Mouse (Mus musculus): Measurements from ENCODE around the gene Galm.
"Not testable (repeated sequence)": the region's sequence is repeated elsewhere in the genome, so short reads cannot be mapped to it uniquely, and the experiment has no call there.

Gene Galm

DNA sequence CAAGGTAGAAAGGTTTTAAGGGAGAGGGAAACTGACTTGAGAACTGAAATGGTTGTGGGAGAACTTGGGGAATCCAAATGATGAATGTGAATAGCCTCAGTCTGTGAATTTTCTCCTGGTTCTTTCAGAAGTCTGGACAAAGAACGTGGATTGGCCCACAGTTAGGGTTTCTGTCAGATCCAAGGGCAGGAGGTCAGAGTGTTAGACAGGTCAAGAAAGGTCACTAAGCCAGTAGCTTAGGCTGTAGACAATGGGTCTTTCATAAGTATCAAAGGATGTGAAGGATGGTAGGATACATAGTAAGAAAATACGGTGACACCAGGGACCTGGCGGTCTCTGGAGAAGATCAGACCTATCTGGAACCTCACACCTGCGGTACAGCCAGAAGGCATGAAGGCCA lies 40.2 kb downstream of the Galm start:
- no peak for DNase-seq

DNA sequence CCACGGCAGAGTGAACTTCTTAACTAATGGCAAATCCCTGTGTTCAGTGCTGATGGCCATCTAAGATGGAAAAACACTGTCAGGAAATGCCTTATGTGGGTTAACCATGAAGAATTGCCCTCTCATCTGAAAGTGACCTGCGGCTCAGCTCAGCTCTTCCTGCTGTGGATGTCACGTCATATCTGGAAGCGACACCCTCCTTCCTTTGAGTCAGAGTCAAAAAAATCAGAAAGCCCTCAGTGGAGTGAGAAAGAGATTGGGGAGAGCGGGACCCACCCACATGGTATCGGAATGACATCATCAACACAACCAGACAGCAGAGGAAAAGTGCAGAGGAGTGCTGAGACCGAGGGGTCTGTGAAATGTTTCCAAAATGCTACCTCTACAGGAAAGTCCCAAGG lies 40.6 kb downstream of the Galm start:
- DNase-seq, result peak; percentile 49

DNA sequence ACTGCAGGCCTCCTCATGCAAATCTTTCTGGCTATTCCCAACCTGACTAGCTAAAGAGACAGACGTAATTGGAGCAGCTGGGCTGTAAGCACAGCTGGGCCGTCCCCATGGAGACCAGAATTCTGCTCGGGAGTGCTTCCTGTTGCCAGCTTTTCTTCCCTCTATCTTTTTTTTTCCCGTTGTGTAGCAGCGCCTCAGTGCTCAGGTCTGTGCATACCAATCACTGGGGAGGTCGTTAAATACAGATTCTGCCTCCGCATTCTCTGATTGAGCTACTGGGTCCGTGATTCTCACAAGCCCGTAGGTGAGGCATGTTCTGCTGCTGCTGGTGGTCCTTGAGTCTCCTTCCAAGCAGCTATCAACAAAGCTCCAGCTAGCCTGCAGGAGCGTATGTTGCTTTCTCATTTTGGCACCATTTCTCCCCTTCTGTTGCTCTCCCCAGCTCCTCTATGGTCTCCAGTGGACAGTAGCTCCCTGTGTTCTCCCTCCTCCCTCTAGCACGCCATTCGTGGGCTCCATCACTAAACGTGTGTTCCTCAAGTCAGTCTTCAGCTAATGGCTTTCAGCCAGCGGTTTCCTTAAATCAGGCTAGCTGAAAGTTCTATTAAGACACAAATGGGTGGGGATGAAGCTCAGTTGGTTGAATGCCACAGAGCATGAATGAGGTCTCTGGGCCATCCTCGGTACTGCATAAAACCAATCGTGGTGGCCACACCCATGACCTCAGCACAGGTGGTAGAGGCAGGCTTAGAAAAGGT lies 41.3 kb downstream of the Galm start:
- peak; percentile 70 for DNase-seq

DNA sequence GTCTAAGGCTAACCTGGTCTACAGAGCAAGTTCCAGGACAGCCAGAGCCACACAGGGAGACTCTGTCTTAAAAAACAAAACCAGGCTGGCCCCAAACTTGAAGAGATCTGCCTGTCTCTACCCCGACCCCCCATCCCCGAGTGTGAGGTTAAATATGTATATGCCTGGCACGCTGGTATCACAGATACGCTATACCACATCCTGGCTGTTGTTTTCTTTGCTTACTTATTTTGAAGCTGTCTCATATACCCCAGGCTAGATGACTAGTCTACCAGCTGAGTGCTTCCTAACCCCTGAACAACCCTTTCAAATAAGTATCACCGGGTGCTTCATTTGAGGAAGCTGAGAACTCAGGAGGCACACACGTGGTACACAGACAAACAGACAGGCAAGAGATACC lies 42.5 kb downstream of the Galm start:
- no peak for DNase-seq

DNA sequence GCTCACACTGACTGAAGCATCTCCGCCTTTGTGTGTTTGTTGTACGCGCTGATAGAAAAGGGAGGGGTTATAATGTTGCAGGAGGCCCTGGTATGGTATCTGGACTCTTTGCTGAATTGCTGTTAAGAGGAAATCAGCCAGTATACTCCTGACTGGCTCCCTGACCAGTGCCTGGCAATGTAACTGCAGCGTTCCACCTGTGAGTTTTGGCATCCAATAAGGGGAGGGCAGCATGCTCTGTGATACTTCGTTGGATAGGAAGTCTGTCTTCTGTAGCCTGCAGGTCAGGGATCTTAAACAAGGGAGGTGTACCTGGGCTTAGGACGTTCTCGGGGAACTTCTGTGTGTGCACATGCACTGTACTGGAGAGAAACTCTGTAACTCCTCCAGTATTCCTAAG lies 43.7 kb downstream of the Galm start:
- no peak for DNase-seq

DNA sequence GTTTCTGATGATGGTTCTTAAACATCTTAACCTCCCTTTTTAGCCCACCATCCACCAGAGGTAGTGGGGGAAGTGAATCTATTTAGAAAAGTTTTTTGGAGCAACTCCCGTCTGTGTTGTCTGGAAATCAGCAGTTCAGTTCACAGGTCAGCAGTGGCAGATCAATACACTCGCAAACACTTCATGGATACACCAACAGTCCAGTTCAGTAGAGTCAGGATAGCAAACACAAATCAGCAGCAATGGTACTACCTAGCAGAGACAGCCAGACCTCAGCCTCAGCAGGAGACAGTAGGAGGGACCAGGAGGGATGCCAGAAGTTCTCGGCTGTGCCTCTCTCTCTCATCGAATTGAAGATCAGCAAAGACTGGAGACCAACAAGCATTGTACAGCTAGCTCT lies 44.7 kb downstream of the Galm start:
- no peak for DNase-seq

DNA sequence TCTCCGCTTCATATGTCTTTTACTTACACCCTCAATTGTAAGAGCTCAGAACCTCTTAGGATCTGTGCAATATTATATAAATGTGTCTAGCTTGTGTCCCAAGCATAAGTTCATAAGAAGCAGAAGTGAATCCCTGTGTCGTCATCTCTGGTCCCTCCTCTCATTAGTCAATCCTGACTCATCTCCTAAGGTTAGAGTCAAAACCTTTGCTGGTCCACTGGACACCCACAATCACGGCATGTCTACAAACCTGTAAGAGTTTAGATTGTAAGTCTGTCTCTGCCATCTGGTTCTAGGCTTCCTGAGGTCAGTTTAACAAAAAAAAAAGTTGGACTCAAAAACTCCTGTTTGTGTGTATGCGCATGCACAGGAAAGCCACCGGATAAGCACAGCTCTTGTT lies 45.5 kb downstream of the Galm start:
- no peak for DNase-seq

DNA sequence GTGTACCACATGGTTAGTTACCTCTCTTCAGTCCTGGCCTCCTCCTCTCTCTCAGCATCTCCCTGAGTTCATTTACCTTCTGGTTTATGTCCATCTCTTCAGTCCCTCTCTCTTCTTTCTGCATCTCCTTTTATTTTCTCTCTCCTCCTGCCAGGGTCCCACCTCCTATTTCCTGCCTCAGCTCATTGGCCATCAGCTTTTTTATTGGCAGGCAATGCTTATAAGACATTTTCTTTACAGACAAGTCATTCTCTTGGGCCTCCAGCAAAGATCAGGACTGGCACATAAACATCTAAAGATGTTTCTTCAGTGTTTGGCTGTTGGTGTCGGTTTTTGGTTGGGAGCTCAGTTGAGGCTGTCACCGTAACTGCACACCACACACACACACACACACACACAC lies 46.4 kb downstream of the Galm start:
- DNase-seq, result no peak

DNA sequence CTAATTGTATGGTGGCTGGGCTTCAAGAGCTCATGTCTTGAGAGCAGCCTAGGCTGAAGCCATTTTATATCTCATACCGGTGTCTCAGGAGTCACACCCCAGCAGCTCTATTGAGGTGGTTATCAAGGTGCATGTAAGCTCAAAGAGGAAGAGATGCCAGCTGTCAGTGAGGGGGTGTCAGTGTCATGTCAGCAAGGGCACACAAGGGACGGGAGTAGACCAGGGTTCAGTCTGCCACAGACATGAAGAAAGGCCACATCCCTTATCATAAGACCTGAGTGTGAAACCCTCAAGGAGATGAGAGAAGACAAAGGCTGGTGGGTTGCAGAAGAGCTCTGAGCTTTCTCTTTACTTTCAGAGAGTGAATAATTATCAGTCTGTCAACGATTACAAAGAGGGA lies 46.9 kb downstream of the Galm start:
- DNase-seq, result no peak

DNA sequence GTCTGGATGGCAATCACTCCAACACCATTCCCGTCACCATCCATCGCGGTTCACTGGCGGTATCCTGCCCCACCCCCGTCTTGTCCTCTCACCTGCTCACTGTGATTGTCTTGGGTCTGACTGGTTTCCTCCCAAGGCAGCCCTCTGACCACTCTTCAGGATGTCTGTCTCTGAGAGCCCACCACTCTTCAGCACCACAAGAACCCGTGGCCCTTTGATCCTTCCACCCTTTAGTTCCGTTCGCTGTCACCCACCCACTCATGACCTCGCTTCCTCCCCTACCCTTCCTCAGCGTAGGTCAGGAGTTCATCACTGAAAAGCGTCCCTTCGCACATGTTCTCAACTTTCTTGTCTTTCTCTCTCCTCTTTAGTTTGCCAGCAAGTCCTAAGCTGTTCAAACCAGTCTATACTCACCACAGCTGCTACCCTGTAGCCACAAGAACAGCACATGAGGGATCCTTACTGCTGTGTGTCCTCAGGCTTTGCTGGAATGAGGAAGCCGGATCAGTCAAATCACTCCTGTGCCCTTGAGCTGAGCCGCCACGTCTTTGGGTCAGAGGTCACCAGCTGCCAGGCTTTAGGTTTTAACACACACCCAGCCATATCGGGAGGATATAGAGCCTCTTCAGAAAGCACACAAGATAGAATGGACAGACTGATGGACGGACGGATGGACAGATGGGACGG lies 47.6 kb downstream of the Galm start:
- peak; percentile 31 for DNase-seq

DNA sequence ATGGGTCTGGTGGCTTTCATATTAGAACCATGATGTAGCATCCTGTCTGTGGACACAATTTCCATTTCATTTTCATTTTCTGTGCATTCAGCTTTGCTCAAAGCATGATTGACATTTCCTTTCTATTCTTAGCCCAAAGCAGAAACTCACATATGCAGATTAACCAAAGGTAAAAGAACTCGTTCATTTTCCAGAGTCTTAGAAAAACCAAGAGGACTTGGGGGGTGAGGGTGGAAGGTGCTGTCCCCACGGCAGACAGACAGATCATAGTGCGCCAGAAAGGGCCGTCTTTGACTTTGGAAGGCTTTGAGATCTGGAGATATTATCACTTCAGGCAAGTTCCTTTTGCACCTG lies 48.1 kb downstream of the Galm start:
- no peak for DNase-seq

DNA sequence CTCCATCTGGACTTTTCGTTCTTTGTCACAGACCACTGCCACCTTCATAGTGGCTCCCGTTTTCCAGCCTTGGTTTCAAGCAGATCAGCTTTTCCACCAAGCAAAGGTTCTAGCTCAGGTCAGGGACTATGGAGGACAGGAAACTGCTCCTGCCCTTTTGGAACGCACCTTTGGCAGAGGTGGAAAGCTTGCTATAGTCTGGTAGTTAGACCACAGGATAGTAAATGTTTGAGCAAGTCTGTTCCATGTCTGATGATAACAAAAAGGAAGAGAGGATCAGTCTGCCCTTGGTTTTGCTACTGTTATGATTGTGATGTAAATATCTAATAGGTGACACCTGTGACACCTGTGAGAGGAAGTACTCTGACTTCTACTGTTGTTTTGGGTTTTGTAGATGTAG lies 48.7 kb downstream of the Galm start:
- no peak for DNase-seq

DNA sequence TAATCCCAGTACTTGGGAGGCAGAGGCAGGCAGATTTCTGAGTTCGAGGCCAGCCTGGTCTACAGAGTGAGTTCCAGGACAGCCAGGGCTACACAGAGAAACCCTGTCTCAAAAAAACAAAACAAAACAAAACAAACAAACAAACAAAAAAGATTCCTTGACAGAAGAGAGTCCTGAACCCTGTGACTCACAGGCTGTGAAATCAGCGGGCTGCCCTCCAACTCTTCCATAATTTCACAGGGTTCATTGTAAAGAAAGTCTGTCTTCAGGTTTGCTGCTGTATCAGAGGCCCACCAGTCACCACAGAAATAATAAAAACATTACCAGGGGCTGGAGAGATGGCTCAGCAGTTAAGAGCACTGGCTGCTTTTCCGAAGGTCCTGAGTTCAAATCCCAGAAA lies 51.6 kb downstream of the Galm start:
- DNase-seq, result not testable (repeated sequence)

DNA sequence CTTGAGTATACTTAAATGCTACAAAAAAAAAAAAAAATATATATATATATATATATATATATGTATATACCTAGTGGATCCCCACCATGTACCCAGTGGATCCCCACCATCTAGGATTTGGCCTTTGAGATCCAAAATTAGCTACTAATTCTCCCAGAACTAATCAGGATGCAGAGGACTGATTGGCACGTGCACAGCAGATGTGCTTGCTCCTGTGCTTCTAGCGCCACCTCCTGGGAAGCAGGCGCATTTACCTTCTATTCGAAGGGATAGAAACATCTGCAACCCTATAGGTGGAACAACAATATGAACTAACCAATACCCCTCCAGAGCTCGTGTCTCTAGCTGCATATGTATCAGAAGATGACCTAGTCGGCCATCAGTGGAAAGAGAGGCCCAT lies 52.7 kb downstream of the Galm start:
- peak; percentile 88 for DNase-seq

DNA sequence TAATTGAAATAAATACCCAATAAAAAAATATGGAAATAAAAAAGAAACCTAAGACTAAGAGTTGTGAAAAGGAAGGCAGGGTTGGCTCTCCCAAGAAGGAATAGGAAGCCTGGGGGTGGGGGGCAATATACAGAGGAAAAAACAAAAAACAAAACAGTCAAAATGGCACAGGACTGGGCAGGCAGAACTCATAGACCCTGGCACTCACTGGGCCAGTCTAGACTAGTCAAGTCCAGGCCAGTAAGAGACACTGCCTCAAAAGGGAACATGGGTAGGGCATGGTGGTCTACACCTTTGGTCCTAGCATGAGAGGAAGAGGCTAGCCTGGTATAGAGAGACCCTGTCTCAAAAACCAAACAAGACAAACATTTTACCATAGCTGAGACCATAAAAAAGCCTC lies 53.2 kb downstream of the Galm start:
- DNase-seq, result no peak

DNA sequence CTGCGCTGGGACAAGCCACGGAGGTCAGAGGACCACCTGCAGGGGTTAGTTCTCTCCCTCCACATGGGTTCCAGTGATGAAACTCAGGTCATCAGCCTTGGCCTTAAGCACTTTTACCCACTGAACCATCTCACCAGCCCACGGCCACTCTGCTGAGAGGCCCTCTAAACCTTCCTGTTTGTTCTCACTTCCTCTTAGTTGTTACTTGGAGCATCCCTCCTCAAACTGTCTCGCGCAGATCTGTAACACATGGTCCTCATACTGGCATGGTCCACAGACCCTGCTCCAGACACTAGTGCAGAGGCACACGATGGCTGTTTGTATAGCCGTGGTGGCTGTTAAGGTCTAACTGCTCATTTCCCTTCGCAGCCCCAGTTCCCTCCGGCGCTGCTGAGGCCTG lies 56.3 kb downstream of the Galm start:
- no peak for DNase-seq

DNA sequence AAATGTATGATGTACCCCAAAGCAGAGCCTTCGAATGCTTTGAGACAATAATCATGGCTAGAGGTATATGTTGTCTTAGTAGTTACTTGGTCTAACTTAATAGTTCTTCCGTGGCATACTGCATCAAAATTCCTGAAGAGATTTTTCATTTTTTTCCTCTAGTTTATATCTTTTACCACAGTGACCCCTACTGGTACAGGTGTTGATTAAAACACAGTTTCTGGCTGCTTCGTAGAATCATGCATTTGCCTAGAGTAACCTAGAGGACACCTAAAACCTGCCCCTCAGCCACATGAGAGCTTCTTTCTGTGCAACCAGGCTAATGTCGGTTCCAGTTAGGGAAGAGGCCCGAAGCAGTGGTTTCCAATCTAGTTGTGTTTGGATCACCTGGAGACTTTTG lies 65.8 kb downstream of the Galm start:
- no peak for DNase-seq

DNA sequence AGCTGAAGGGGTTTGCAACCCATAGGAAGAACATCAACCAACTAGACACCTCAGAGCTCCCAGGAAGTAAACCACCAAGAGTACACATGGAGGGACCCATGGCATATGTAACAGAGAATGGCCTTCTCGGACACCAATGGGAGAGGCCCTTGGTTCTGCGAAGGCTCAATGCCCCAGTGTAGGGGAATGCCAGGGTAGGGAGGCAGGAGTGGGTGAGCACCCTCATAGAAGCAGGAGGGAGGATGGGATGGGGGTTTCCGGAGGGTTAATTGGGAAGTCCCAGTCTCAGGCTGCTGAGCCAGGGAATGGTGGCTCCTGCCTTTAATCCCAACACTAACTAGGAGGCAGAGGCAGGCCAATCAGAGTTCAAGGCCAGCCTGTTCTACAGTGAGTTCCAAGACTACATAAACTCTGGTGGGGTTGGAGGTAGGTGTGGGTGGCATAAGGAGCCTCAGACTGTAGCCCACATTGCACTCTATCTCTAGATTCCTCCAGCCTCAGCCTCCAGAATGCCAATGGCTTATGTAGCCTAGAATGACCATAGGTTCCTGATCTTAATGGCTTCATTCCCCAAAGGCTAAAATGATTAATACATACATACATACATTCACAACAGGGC lies 72.0 kb downstream of the Galm start:
- no peak for DNase-seq

DNA sequence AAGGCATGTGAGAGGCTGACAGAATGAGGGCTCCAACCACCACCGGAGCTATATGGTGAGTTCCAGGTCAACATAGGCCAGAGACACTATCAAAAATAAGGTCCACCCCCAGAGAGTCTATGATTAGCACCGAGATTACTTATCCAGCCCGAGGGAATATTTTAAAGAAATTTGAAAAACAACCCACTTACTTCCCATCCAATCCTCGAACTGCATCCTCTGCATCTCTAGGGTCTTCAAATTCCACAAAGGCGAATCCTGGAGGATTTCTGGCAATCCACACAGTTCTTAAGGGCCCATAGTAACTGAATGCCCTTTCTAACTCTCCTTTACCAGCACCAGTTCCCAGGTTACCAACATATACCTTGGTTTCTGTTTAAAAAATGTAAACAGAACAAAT lies 78.4 kb downstream of the Galm start:
- no peak for DNase-seq

DNA sequence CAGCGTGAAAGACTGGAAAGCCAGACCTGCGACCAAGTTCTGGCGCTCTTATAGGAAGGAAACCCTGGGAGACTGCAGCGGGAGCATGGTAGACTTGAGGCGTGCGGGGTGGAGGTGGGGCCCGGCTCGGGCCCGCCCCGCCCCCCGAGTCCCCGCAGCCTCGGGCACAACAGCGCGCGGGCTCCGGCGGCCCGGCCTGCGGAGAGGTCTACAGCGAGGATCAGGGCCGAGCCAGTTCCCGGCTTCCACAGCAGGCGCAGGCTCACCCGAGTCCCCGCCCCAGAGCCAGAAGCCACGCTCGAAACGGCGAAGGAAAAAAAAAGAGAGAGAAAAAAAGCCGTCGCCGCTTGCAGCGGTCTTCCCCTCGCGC lies 79.0 kb downstream of the Galm start:
- DNase-seq, result peak; percentile 78

DNA sequence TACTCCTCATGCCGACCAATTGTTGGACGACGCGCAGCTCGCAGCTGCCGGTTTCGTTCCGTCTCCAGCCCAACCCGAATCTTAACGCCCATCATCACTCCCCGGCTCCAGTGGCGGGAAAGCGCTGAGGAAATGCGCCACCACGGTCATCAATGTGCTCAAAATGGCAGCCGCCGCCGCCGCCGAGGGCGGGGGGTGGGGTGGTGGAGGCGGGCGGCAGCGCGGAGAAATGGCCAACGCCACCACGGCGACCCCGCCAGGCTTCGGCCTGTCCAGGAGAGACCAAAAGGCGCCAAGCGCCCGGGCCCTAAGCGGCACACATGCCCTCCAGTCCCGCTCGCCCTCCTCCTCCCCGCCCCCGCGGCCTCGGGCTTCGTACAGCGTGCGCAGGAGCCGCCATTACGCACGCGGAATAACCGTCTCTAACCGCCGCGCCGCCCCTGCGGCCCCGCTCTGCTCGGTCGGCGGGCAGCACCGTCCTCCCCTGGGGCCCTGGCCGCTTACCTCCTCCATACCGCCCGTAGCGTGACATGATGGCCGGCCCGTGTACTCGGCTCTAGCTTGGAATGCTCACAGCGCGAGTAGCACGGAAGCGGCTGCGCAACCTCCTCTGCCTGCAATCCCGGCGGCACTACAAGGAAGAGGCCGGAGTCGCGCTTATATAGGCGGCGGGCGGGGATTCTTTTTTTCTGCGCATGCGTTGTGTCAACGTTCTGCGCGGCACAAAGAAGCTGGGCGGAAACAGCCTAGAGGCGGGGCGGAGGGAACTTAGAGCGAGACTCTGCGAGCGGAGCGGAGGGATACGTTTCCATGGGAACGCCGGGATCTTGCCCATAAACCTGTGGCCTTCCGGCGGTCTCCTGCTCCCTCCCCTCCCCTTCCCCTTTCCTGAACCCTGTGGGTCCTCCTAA lies 79.7 kb downstream of the Galm start, which contains the start of the genes Srsf7 and Ttc39d:
Gene Srsf7 (minus strand): TSS at position 637 of the 911 bp plus-strand sequence.
Gene Ttc39d (plus strand): TSS at position 790 of the 911 bp plus-strand sequence.
- DNase-seq, result peak; percentile 99

DNA sequence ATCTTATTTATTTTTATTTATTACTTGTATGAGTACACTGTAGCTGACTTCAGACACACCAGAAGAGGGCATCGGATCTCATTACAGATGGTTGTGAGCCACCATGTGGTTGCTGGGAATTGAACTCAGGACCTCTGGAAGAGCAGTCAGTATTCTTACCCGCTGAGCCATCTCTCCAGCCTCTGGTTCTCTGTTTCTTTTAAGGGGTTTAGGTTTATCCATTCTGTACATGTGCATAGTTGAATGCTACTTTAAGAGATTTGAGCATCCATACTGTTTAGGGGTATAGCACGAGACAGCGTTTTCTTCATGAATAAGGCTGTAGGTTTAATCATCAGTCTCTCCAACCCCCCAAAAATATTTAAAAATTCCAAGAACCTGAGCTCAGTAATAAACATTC lies 86.7 kb downstream of the Galm start:
- DNase-seq, result not testable (repeated sequence)

DNA sequence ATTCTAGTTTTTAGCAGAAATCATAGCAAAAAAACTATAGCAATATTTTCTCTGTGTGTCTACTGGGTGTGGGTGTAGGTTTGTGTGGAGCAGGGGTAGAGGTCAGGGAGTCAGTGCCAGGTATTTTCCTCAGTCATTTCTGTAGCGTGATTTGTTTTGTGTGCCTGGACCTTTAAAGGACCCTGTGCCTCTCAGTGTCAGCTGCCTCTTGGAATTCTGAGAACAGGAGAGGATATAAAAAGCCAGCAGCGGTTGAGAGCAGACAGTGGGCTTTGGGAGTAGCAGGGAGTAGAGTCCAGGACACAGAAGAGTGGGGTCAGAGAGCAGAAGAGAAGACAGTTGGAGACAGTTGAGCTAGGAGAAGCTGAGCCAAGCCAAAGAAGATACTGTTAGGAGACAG lies 92.9 kb downstream of the Galm start:
- no peak for DNase-seq

Measured in kidney, postnatal 10 days (tissue).